Mouse (Mus musculus) retina, adult 2 months (tissue): ENCODE data around the gene Pip5k1a.
"Not testable (repeated sequence)": the region's sequence is repeated elsewhere in the genome, so short reads cannot be mapped to it uniquely, and the experiment has no call there.

Experiments
- DNase-seq: peaks from one replicate; pipeline ENCODE4 v3.0.0-alpha.2; 2012; ENCODE audit warnings: low read depth, low spot score

Gene Pip5k1a

DNA sequence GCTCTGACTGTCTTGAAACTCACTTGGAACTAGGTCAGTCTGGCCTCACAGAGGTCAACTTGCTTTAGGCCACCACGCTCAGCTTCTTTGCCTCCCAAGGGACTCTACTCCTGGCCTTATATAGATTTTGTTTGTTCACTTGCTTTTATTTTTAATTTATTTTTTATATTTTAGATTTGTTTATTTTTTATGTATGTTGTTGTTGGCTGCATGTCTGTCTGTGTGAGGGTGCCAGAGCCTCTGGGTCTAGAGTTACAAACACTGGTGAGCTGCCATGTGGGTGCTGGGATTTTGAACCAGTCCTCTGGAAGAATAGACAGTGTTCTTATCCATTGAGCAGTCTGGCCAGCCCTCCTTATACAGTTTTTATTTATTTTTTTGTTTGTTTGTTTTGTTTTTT, 6.0 kb upstream of the Pip5k1a start:
- DNase-seq = no peak

DNA sequence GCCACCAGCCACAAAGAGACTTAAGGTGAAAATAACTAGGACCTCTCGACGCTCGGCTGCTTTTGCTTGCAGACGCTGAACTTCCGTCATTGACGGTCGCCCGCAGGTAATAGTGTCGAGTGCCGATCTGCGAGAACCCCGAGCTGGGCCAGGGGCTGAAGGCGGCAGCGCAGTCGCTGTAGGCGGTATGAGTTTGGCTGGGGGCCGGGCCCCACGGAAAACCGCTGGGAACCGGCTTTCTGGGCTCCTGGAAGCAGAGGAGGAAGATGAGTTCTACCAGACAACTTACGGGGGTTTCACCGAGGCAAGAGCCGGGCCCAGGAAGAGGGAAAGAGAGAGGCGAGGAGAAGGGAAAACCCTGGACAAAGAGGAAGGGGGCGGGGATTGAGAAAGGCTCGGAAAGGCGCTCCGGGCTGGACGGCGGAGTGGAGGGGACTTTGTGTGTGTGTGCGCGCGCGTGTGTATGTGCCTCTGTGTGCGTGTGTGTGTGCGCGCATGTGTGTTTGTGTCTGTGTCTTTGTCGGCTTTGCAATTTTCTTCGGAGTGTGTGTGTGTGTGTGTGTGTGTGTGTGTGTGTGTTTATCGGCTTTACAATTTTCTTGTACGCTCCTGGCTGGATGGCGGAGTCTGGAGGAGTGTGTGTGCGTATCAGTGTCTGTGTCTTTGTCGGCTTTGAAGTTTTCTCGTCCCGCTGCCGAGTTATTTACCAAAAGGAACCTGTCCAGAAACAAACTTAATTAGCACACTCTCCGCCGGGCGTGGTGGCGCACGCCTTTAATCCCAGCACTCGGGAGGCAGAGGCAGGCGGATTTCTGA, 4.4 kb upstream of the Pip5k1a start, which contains the start of gene Vps72:
Gene Vps72 (plus strand): TSS at position 112 of the 816 bp plus-strand sequence.
- DNase-seq = peak; percentile 67

DNA sequence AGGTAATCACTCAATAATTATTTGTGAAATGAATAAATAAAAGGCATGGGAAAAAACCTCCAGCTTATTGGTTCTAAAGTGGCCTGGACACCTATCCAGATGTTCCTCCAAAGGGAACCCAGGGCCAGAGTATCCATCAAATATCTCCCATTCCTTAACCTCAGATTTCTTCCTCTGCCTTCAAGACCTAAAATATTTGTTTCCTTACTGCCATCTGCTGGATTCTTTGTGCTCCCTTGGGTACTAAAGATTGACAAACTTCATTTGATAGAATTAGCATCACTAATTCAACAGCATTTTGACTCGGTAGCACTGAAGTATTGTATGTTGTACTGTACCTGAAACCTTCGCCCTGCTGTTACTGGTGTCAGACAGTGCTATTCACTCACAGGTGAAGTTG, 1.2 kb upstream of the Pip5k1a start:
- DNase-seq = no peak

DNA sequence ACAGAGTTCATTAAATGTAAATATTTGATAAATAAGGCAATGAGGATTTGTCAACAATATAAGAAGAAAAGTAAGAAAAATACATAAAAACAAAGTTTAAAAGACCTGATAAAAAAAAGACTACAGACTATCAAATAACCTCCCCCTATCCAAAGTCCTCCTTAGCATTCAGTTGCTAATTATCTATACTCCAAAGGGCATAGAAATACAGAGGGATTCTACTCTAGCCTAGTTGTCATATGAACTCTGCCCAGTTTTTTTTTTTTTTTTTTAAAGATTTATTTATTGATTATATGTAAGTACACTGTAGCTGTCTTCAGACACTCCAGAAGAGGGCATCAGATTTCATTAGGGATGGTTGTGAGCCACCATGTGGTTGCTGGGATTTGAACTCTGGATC, 578 bp upstream of the Pip5k1a start:
- DNase-seq = not testable (repeated sequence)

DNA sequence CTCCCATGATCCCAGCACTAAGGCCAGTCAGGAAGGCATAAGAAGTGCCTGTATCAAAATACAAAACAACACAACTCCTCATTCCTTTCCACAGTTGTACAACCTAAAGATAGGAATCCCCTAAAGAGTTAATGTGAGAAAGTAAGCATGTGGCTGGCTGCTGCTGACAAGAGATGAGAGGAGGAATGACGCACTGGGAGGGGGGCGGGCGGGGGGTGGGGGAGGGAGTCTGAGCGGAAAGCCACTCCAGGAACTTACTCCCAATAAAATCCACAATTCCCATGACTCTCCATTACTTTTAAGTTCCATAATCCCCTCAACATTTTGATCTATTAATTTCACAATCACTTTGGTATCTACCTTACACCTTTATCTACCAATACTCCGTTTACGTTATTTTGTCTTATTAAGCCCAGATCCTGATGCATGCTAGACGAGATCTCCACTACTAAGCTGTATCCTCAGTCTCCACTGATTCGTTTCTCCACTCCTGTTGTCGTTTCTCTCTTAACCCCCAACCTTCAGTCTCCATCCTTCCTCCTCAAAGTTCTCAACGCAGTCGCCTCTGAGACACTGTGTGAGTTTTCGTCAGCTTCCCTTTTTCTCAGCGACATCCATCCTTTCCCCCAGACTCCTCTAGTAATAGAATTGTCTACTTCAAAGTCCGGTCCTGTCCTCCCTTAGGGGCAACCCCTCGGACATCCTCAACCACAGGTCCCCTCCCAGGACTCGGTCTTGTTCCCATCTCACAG, 968 bp downstream of the Pip5k1a start:
- no peak for DNase-seq

DNA sequence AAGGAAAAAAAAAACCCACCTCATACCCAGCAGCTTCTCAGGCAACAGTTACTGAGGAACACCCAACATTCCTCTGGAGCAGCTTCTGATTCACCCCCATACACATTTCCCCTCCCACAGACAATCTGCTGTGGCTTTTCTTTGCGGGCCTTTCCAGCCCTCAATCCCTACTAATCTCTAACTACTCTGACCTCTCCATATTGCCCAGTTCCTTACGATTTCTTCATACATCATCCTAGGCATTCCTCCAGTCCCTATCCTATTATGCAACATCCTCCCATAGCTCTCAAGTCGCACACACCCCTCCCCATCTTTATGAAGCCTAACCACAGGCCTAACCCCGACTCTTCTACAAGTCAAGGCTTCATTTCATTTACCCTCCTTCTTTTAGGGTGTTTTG, 1.6 kb downstream of the Pip5k1a start:
- DNase-seq = no peak

DNA sequence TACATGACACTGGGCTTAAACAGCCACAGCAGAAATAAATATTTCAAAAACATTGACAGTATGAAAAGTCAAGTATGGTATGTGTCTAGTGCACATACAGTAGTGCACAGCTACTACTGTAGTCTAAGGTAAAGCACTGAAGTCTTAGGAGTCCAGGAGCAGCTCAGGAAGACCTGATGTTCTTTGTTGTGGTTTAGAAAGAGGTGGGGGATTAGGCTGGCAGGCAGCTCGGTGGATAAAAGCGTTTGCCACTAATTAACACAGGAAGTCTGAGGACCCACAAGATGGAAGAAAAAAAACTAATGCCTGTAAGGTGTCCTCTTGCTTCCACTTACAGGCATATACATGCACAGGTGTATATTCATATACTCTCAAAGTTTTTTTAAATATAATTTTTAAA, 5.9 kb downstream of the Pip5k1a start:
- DNase-seq = no peak

DNA sequence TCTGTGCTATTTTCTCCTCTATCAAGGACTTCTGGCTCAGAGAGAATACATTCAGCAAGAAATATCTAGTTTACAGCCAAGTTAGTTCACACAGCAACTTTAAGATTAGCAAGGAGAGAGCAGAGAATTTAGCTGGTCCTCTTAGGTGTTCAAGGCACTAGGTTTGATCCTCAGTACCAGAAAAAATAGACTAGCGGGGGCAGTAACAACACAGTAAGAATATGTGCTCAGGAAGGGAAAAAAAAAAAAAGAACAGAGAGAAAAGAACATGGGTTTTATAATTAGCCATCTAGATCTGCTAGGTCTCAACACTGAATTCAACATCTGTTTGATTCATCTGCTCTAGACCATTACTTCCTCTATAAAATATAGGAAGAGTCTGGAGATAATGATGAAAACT, 18.7 kb downstream of the Pip5k1a start:
- no peak for DNase-seq

DNA sequence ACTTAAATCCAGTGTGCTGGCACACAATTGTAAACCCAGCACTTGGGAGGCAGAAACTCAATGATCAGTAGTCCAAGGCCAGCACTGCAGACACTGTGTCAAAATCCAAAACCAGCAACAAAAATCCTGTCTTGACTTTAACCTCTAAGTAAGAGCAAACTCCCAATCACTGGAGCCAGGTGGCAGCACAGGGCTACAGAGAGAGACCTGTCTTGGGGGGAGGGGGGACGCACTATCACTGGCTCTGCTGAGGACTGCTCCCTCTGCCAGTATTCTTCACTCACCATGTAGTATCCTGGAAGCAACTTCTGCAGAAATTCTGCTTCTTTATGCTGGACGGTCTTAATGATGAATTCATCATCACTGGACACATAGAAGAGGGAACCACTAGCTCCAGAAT, 35.1 kb downstream of the Pip5k1a start:
- DNase-seq = no peak

DNA sequence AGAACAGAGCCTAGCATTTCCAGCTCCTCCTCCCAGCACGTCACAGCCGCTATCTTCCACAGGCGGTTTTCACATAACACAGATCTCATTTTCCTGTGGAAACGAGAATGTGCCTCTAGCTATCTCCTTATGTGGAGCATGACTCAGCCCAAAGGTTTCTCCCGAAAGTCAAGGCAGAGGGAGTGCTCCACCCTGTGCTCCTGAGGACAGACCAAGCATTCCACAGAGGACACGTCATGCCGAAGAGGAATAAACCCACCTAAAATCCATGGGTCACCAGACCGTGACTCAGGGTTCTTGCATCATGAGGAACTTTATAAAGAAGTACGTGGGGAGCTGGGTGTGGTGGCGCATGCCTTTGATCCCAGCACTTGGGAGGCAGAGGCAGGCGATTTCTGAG, 40.2 kb downstream of the Pip5k1a start:
- no peak for DNase-seq

DNA sequence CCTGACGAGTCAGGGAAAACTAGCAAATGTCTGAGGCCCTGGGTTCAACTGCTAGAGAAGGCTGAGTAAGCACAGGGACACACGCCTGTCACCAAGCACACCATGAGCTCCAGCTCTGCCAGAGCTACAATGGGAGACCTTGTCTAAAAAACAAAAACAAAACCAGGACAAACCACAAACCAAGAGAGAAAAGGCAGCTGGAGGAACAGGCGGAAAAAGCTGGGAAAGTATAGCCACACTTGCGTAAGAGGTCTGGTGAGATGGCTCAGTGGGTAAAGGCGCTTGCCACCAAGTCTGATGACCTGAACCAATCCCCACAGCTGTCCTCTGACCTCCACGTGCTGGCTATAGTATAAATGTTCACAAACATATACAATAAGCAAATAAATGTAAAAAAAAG, 40.6 kb downstream of the Pip5k1a start:
- no peak for DNase-seq

DNA sequence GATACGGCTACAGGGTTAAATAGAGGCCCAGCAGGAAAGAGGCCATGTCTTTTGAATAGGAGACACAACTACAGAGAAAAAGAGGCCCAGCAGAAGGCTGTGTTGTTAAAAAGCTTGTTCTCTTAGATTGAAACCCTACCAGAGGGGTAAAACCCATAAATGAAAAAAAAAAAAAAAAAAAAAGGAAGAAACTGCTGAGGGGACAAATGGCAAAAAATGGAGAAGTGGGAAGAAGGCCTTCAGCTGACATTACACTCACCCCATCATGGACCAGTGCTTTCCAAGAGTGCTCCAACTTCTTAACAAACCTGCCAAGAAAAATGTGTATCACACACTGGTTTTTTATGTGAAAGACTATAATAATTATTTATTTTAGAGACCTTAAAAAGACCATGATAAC, 41.2 kb downstream of the Pip5k1a start:
- DNase-seq = no peak

DNA sequence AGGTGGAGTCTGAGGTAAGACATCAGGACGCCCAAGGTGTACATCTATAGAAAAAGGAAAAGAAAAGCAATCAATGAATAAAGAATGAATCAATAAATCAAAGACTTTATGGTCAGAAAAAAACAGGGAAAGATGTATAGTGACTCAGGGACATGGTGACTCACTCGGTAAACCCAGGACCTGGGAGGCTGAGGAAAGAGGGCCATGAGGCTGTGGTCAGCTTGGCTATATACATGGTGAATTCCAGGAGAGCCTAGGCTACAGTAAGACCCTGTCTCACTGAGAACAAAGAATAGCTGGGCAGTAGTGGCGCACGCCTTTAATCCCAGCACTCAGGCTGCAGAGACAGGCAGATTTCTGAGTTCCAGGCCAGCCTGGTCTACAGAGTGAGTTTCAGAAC, 43.0 kb downstream of the Pip5k1a start:
- no peak for DNase-seq

DNA sequence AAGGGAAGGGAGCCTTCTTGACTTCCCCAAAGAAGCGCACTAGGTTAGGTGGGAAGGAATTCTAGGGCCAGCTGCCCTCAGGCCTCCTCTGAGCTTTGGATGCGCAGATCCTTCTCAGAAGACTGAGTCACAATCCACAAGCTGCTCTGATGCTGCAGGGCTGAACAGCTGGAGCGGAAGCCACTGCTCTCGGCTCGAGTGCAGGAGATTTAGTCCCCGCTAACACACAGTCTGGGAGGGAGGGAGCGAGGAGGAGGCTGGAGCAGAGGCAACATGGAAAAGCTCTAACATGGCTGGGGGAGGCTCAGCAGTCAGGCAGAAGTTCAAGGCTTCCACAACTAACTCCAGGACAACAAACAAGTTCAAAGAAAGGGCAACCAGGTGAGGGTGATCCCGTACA, 48.7 kb downstream of the Pip5k1a start:
- no peak for DNase-seq

DNA sequence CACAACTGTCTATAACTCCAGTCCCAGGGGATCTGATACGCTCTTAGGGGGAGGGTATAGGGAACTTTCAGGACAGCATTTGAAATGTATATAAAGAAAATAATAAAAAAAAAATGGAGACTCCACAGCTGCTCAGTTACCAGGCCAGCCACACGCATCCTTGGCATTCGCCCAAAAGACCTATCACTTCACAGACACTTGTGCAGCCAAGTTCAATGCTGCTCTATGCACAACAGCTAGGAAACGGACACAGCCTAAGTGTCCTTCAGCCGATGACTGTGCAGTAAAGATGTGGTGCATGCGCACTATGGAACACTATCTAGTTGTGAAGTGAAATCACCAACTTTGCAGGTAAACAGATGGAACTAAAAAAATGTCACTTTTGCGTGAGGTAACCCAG, 50.5 kb downstream of the Pip5k1a start:
- no peak for DNase-seq

DNA sequence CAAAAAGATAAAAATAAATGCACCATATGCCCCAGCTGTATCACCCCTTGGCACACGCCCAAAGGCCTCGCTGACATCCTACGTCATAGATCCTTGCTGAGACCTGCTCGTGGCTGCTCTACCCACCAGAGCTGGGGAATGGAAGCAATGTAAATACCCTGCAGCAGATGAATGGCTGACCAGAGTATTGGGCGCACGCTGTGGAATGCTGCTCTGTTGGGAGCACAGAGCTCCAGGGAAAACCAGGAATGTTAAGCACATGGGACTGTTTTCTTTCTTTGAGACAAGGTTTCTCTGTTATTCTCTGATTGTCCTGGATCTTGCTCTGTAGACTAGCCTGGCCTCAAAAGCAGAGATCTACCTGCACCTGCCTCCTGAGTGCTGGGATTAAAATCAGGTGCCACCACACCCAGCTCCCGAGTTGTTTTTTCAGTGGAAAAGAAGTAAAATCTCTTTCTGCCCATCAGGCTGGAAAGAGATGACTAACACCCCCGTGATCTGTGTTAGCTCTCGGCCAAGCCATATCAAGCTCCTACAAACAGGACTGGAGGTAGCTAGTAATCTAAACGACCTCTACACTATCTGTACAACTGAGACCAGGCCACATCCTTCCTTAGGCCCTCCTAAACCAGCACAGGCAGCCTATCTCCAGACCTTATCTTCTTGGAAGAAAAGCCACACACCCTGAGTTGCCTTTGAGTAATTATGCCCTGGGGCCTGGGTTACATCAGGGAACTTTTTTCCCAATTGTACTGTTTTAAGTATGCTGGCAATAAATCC, 52.1 kb downstream of the Pip5k1a start:
- DNase-seq = no peak

DNA sequence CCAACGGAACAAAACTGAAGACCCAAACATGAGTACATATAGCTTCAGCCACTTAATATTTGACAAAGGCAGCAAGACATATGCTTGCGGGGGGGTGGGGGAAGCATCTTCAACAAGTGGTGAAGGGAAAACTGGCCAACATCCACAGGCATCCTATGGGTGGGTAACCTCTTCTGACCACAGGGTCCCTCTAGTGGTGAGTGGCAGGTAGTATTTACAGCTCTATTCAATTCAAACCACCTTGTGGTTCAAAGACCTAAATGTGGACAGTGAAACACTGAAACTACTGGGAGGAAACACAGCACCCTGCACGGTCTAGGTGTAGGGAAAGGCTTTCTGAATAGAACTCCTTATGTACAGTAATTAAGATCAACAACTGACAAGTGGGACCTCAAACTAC, 53.0 kb downstream of the Pip5k1a start:
- no peak for DNase-seq

DNA sequence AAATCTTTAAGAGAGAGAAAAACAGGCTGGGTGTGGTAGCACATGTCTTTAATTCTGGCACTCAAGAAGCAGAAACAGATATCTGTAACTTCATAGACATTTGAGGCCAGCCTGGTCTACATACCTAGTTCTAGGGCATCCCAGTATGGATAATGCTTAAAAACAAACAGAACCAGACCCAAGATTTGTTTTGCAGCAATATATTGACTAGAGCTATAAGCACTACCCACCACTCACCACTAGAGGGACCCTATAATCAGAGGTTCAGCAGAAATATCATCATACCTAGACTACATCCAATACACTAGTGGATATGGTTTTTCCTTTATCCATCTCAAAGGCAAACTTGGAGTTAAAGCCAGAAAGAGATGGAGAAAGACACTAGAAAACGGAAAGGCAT, 53.8 kb downstream of the Pip5k1a start:
- no peak for DNase-seq

DNA sequence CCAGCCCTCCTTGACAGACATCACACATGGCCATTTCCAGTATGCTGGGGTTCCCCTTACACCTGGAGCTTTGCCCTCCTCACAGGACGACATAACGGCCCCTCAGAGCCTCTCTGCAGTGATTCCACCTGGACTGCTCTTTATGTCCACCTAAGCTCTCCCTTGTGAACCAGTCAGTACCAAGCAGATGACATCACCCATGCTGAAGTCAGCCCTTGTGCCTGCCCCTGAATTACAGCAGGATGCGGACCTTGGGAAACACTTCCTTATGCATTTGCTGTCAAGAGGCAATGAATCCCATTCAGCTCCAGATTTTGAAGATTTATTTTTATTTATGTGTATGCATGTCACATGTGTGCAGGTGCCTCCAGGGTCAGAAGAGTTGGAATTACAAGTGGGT, 58.8 kb downstream of the Pip5k1a start:
- DNase-seq = no peak

DNA sequence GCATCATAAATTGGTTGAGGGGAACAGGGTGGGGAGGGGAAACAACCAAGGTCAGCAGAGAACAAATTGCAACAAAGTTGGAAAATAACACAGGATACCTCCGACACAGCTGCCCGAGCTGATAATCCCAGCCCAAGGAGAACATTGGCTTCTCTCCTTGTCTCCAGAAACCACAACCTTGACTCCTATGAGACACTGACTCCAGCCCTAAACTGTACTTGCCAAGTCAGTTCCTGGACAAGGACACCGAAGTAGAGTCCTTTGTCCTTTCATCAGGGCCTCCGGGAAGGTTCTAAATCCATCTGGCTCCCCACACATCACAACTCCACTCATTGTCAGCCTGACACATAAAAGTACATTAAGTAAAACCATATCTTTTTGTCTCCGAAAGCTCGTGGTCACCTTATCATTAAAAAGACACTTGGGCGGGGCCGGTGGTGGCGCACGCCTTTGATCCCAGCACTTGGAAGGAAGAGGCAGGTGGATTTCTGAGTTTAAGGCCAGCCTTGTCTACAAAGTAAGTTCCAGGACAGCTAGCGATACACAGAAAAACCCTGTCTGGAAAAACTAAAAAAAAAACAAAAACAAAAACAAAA, 60.2 kb downstream of the Pip5k1a start:
- DNase-seq = no peak

DNA sequence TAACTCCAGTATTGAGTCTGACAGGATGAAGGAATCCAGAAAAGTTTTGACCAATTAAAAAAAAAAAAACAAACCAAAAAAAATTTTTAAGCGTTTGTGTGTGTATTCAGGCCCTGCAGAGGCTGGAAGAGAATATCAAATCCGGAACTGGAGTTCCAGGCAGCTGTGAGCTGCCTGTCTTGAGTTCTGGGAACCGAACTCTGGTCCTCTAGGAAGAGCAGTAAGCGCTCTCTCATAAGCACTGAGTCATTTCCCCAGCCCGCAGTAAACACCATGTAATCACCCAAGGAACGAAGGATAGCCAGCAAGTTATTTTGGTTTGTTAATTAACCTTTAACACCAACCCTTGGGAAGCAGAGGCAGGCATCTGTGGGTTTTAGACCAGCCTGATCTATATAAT, 63.5 kb downstream of the Pip5k1a start:
- DNase-seq = no peak

DNA sequence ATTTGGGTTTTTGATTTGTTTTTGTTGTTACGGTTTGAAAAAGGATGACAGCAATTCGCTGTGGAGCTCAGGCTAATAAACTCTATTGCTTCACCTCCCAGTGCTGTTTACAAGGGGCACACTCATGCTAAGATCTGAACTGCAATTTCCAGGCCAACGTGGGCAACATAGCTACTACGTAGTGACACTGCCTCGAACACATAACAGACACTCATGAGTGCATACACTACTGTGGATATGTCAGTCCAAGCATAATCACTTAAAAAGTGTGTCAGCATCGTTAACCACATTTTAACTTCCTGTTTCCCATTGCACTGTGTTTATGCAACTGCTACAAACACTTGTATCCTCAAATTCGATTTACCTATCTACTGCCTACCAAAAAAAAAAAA, 63.9 kb downstream of the Pip5k1a start:
- DNase-seq = no peak
